Mouse (Mus musculus) T-cell, adult 2 months (primary cell): ENCODE measurements around the gene Akap6.

Source experiments
- DNase-seq: peaks from one replicate; pipeline ENCODE4 v3.0.0; 2022; ENCODE audit warnings: low spot score

Gene Akap6

DNA sequence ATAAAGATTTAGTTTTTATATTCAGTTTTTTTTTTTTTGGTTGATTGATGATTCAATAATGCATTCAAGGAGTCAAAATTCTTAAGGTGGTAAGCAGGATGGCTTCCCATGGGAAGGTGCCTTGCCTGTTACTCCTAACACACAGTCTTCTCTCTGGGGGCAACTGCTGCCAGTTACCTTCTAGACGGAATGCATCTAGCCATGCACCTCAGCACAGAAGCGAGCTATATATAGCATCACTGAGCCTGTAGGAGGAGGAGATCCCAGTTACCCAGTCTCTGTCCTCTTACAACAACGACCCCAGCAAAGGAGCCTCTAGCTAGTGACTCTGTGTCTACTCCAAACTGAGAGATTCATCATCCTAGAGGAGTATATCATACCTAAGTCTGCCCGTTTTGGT is 150.1 kb downstream of the Akap6 start:
- no peak for DNase-seq

DNA sequence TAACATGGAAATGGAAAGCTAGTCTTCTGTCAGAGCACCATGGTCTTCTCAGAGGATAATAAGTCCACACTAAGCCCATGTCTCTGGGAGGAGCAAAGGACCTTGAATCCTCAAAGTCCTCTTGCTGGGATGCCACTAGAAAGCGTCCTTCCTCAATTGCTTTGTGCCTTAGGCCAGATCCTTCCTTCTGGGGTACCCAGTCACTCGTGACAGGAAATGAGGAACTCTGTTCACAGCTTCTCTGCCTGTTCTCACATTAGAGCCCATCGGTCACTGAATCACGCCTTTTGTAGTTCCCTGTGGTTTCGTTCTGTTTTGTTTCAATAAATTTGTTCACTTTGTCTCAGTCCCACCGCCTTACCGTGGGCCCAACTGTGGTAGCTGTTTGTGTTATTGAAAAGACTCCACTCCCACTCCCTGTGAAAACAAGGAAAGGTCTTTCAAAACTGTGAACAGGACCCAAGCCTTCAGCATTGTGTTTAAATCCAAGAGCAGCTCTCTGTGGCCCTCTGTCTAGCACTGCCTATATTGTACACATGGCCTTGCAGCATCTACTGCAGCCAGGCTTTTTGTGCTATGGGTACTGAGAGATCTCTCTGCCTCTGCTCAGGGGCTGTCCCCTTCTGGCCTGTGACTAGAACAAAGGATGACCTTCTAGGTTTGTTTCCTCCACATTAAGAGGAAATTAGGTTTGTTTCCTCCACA is 151.3 kb downstream of the Akap6 start:
- DNase-seq, result no peak

- DNase-seq, result no peak
Measured at GRCm38 (mm10) chr12:52851221-52851620, 152.0 kb downstream of the Akap6 start.

GRCm38 (mm10) chr12:52854236-52854679 is 155.1 kb downstream of the Akap6 start:
- DNase-seq, result no peak

GRCm38 (mm10) chr12:52856104-52856503 is 156.9 kb downstream of the Akap6 start:
- no peak for DNase-seq

GRCm38 (mm10) chr12:52857306-52857705 is 158.1 kb downstream of the Akap6 start:
- no peak for DNase-seq

- no peak for DNase-seq
Measured at GRCm38 (mm10) chr12:52861922-52862321, 162.7 kb downstream of the Akap6 start.

DNA sequence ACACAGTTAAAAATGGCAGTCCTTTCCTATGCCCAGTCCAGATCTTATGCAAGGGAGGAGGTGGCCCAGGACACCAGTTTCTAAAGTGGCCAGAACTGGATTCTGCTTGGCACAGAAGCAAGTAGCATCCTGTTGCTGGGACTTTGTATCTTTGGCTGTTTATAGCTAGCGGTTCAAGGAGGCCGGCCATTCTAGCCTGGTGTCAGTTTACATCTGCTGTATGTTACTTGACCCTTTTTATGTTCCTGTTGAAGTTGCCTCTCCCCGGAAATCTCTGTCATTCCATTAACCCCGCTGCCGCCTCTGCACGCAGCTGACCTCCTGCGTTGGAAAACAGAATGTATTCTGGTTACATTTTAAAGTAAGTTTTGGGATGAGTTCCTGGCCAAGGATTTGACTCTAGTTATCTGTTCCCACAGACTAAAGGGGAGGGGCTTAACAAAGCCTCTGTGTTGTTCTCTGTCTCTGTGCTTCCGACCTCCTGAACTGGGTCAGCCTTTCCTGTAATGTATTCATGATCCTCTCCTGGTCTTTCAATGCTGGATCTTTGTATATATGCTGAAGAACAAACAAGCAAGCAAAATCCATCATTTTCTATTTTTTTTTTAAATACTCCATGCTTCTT is 168.9 kb downstream of the Akap6 start:
- DNase-seq, result no peak

DNA sequence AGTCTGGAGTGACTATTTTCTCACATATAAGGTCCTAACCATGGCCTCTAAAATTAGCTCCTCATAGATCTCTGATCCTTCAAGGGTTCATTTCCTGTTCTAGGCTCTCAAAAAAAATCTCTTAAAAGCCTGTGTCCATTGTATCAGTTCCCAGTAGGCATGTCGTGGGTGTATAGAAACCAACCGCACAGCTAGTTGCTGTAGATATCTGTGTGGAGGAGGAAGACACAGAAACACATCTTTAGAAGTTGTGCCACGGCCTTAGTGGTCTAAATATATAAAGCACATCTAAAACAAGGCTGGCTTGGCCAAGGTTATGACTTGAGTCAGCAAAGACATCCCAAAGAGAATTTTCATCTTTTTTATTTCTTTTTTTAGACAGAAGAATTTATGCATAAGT is 172.4 kb downstream of the Akap6 start:
- DNase-seq, result no peak

DNA sequence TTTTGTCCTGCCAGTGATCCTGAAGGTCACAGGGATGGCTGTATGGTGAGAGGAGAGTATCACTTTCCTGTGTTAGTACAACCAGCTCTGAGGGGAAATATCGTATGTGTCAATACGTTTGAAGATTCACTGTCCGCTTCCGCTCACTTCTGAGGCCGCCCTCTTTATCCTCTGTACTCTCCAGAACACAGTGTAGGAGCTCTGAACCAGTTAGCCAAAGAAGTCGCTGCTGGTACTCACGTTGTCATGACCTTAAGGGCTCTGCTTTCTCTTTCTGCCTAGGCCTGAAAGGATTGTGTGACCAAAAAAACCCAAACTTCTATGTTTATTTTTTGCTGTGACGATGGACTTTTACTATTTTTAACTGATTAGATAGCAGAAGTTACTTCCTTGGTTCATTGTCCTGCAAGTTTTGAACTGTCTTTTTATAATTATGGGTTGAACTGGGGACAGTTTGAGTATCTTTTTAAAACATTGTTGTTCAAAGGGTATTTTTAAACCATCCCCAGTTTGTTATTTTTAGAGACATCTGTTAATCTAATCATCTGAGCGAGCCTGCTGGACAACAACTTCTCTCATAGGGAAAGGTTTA is 175.2 kb downstream of the Akap6 start:
- DNase-seq, result no peak

GRCm38 (mm10) chr12:52876065-52876464 is 176.9 kb downstream of the Akap6 start:
- DNase-seq, result no peak

DNA sequence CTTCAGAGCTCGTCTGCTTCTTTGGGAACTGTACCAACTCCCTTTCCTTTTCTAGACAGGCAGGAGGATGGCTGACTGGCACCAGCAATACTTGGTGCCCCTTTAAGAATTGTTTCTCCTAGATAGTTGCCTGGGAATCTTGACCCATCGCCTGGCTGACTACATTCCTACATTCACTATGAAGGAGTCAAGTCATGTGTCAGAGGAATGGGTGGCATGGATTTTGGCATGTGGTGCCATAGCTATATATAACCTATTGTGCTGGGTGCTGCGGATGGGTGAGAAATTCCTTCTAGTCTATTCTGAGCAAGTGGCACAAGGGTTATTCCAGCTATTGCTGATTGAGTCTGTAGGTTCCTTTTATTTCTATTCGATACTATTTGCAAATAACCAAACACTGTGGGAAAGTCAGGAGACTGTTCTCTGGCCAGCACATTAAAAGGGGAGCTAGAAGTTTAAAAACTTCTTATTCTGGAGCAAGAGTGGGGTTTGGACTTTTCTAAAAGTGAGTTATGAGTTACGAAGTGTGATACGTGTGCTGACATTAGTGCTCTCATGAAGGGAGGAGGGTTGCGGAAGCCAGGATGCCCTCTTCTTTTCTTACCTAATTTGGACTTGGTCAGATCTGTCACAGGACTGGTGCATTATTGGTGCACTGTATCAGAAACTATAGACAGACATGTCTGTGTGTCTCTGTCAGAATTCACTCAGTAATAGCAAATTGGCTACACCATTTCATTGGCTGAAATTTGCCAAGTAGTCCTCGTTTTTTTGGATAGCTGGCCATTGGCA is 178.0 kb downstream of the Akap6 start:
- no peak for DNase-seq

DNA sequence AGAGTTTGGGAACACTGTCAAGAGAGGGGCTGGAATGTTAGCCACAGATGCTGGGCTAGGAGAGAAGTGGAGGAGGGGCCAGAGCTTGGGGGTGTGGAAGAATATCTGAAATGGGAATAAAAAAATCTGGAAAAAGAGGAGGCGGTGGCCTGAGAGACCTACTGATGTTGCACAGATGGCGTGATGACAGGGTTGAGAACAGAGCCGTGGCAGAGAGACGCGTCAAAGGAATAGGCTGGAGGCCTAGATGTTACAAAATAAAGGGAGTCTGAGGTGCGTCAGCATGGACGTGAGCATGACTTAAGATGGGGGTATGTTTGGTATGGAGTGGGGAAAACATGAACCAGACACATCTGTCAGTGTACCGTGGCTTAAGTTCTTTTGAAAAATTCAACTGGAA is 180.1 kb downstream of the Akap6 start:
- no peak for DNase-seq

DNA sequence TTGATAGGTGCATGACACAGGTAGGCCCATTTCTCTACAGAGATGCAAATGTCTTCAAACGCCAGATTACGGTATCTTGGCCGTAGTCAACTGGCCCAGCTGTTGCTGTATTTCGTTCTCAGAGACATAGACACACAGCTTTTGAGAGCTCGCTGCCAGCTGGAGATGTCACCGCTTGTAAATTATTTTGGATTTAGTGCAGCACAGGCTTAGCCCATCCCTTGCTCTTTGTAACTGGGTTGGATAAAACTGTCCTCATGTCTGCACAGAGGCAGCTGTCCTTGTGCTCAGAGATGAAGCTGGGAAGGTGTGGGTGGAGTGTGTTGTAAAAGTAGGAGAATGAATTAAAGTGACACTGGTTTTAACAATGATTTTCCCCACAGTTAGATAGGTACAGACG is 193.3 kb downstream of the Akap6 start:
- no peak for DNase-seq

- DNase-seq, result no peak
Measured at GRCm38 (mm10) chr12:52893656-52894405, 194.6 kb downstream of the Akap6 start.

- no peak for DNase-seq
Measured at GRCm38 (mm10) chr12:52895672-52896460, 196.7 kb downstream of the Akap6 start.

DNA sequence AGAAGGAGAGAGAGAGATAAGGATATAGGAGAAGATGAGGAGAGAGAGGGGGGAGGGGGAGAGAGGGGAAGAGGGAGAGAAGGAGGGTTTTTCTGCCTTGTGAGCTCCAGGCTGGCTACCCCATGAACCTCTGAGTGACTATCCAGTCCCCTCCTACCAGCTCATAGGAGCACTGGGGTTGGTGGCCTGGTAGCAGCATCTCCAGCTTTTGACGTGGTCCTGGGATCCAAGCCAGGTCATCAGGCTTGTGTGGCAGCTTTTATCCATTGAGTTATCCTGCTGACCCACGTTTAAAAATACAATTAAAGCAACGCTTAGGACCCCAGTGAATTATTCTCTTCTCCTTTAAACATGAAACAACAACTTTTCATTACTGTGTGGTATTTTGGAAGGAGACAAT is 197.6 kb downstream of the Akap6 start:
- DNase-seq, result no peak

DNA sequence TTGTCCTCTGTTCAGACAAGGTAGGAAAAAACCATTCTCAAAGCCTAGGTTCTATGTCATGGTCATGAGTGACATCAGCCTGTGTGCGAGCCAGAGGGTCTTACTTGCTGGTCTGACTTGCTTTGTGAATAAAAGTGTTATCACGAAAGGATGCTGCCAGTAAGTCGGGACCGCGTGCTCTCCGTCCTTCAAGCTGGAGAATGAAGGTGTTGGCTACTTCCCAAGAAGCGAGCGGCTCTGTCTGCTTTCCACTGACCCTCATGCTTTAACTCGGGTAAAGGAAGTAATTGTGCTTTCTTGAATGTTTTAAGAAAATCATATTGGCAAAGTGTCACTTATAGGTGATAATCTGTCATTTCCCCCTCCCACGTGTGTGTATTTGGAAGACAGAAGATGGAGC is 198.9 kb downstream of the Akap6 start:
- DNase-seq, result no peak

GRCm38 (mm10) chr12:52904046-52904445 is 204.9 kb downstream of the Akap6 start:
- no peak for DNase-seq

GRCm38 (mm10) chr12:52908448-52909066 is 209.4 kb downstream of the Akap6 start:
- no peak for DNase-seq

- DNase-seq, result no peak
Measured at GRCm38 (mm10) chr12:52910345-52910744, 211.2 kb downstream of the Akap6 start.
